Mouse (Mus musculus): ENCODE results near the gene Ppp1r21. TPM values are rescaled to one million over a fixed set of nuclear protein-coding genes. Genes with fewer than 3 reads are reported as not detected.

Gene Ppp1r21
- polyA plus RNA-seq, 1 experiment from 2014 or later, result 38.3 TPM

- peaks cover 6% of the 10 kb centered on the region; the same call in 1 of the 2 replicates for H3K36me3 ChIP-seq
- H3K27ac ChIP-seq, result 0 out of 2 replicates have a peak overlapping the region, but pooled peaks have one; percentile 92
- no peak for ATAC-seq (ENCODE audit: low FRiP score)
- H3K4me3 ChIP-seq, result peak overlapping the region; percentile 62
- 55% methylated on average over 6 of the region's 6 CpGs for WGBS
- H3K9ac ChIP-seq, result peak overlapping the region; percentile 83
- H3K9me3 ChIP-seq, result no peaks in the 10 kb centered on the region
- peaks cover 23% of the 10 kb centered on the region for H3K4me1 ChIP-seq (replicated peaks)
- no peaks in the 10 kb centered on the region for H3K27me3 ChIP-seq
- peak overlapping the region; percentile 75 for H3K4me2 ChIP-seq
These were observed 1.3 kb downstream of the Ppp1r21 start for GRCm38 (mm10) chr17:88531176-88531575.

DNA sequence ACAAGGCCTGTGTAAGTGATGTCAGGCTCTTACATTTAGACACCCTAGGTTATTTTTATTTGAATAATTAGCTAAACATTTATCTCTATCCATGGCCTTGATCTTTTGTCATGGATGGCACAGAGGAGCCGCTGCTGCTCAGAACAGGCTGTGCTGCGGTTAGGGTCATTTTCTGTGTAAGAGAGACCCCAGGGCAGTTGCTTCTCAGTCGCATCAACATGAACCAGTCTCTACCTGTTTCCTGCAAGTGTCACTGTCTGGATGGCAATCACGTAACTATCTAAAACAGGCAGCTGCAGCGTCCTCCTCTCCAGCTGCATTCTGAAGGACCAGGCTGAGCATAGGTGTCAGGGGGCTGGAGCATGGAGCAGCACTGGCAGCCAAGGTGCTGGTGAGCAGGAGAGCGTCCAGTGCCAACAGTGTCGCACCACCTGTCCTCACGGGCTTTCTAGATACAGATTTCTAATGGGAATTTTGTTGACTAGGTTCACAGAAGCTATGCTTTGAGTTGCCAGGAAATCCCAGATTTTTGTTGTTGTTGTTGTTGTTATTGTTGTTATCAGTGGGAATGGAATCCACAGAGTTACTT is 8.0 kb downstream of the Ppp1r21 start:
- H3K4me2 ChIP-seq, result no peak overlapping the region
- no peak overlapping the region for H3K4me3 ChIP-seq
- no peak for ATAC-seq (ENCODE audit: low FRiP score)
- no peaks in the 10 kb centered on the region for H3K9me3 ChIP-seq
- WGBS, result 93% methylated on average over 8 of the region's 8 CpGs
- no peak overlapping the region for H3K27ac ChIP-seq
- H3K4me1 ChIP-seq (replicated peaks), result peaks cover 15% of the 10 kb centered on the region
- H3K36me3 ChIP-seq, result peaks cover 7% of the 10 kb centered on the region
- no peaks in the 10 kb centered on the region for H3K27me3 ChIP-seq
- H3K9ac ChIP-seq, result no peak overlapping the region

- ATAC-seq (ENCODE audit: low FRiP score), result peak; percentile 65
- WGBS, result 26% methylated on average over 15 of the region's 15 CpGs
- Histone ChIP-seq H3K9me3 (no peaks in the 10 kb centered on the region), H3K4me2 (no peak overlapping the region), H3K4me3 (no peak overlapping the region), H3K27ac (no peak overlapping the region; the same call in 1 of the 2 replicates), H3K4me1 (replicated peaks) (peaks cover 12% of the 10 kb centered on the region; the same call in 1 of the 2 replicates), H3K9ac (no peak overlapping the region), H3K27me3 (no peaks in the 10 kb centered on the region), H3K36me3 (peaks cover 36% of the 10 kb centered on the region)
These were observed 13.0 kb downstream of the Ppp1r21 start for GRCm38 (mm10) chr17:88542771-88543416.

- no peak overlapping the region for H3K9ac ChIP-seq
- peaks cover 37% of the 10 kb centered on the region for H3K36me3 ChIP-seq
- H3K4me3 ChIP-seq, result no peak overlapping the region
- H3K27me3 ChIP-seq, result no peaks in the 10 kb centered on the region
- no peak overlapping the region; the same call in 1 of the 2 replicates for H3K27ac ChIP-seq
- no peak overlapping the region for H3K4me2 ChIP-seq
- peaks cover 11% of the 10 kb centered on the region; the same call in 1 of the 2 replicates for H3K4me1 ChIP-seq (replicated peaks)
- no peak for ATAC-seq (ENCODE audit: low FRiP score)
- WGBS, result 70% methylated on average over 3 of the region's 3 CpGs
- no peaks in the 10 kb centered on the region for H3K9me3 ChIP-seq
These were observed 13.5 kb downstream of the Ppp1r21 start for GRCm38 (mm10) chr17:88543417-88543782.

- ATAC-seq (ENCODE audit: low FRiP score), result no peak
- H3K4me2 ChIP-seq, result no peak overlapping the region
- peaks cover 47% of the 10 kb centered on the region for H3K36me3 ChIP-seq
- peaks cover 11% of the 10 kb centered on the region; the same call in 1 of the 2 replicates for H3K4me1 ChIP-seq (replicated peaks)
- WGBS, result 90% methylated on average over 15 of the region's 15 CpGs
- no peak overlapping the region for H3K4me3 ChIP-seq
- no peaks in the 10 kb centered on the region for H3K9me3 ChIP-seq
- no peak overlapping the region for H3K9ac ChIP-seq
- no peaks in the 10 kb centered on the region for H3K27me3 ChIP-seq
- H3K27ac ChIP-seq, result no peak overlapping the region
These were observed 15.4 kb downstream of the Ppp1r21 start for GRCm38 (mm10) chr17:88545217-88545784.

DNA sequence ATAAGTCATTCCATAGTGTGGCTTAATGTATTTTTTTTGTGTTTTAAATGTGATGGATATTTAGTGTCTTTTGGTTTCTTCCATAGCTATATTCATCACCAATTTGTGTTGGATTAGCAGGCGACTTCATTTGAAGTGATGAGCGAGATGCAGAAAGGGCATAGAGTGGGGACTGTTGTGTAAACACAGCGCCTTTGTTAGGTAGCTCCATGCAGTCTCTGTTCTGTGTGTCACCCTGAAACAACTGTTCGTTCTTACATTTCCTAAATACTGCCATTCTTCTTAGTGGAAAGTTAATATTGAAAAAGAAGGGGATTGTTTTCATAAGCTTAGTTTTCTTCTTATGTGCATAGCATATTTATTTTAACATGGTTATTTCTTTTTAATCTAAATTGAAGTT is 16.8 kb downstream of the Ppp1r21 start:
- H3K9me3 ChIP-seq, result no peaks in the 10 kb centered on the region
- no peak overlapping the region for H3K4me2 ChIP-seq
- H3K4me3 ChIP-seq, result no peak overlapping the region
- 80% methylated on average over 4 of the region's 4 CpGs for whole genome bisulfite sequencing
- H3K27ac ChIP-seq, result no peak overlapping the region
- H3K9ac ChIP-seq, result no peak overlapping the region
- H3K27me3 ChIP-seq, result no peaks in the 10 kb centered on the region
- ATAC-seq (ENCODE audit: low FRiP score), result no peak
- H3K36me3 ChIP-seq, result peaks cover 53% of the 10 kb centered on the region
- H3K4me1 ChIP-seq (replicated peaks), result peaks cover 11% of the 10 kb centered on the region

DNA sequence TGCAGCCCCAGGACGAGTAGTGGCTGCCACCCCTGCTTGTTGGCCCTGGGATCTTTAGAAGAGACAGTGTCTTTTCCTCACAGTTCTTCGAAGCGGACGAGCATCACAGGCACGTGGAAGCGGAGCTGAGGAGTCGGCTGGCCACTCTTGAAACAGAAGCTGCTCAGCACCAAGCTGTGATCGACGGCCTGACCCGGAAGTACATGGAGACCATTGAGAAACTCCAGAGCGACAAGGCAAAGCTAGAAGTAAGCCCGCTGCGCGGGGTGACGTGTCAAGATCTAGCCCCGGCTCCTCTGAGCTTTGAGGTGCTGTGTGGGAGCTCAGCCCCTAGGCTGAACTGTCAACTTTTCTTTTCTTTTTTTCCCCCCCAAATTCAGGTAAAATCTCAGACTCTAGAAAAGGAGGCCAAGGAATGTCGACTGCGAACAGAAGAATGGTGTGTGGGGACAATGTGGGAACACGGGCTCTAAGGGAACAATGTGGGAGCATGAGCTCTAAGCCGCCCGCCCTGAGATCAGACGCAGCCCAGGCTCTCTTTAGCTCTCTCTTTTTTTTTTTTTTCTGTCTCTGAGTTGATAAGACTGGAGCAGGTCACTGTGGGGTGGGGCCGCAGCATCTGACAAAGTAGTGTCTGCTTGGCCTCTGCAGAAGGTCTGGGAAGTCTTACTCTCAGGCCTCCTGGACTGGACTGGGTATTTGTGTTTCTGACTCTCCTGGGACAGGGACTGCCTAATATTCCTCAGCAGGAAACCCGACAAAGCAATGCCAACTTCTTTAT is 19.7 kb downstream of the Ppp1r21 start:
- Histone ChIP-seq H3K9ac (0 out of 2 replicates have a peak overlapping the region, but pooled peaks have one; percentile 19), H3K36me3 (peaks cover 52% of the 10 kb centered on the region), H3K4me3 (no peak overlapping the region), H3K9me3 (no peaks in the 10 kb centered on the region), H3K27me3 (no peaks in the 10 kb centered on the region), H3K4me2 (no peak overlapping the region), H3K4me1 (replicated peaks) (peaks cover 9% of the 10 kb centered on the region), H3K27ac (no peak overlapping the region)
- ATAC-seq (ENCODE audit: low FRiP score), result no peak
- WGBS, result 87% methylated on average over 24 of the region's 24 CpGs

- Histone ChIP-seq H3K4me2 (no peak overlapping the region), H3K9me3 (no peaks in the 10 kb centered on the region), H3K4me3 (no peak overlapping the region), H3K36me3 (peaks cover 54% of the 10 kb centered on the region), H3K27ac (no peak overlapping the region), H3K27me3 (no peaks in the 10 kb centered on the region), H3K4me1 (replicated peaks) (peaks cover 9% of the 10 kb centered on the region), H3K9ac (no peak overlapping the region)
- WGBS, result 74% methylated on average over 5 of the region's 5 CpGs
- no peak for ATAC-seq (ENCODE audit: low FRiP score)
These were observed 20.4 kb downstream of the Ppp1r21 start for GRCm38 (mm10) chr17:88550351-88550750.

DNA sequence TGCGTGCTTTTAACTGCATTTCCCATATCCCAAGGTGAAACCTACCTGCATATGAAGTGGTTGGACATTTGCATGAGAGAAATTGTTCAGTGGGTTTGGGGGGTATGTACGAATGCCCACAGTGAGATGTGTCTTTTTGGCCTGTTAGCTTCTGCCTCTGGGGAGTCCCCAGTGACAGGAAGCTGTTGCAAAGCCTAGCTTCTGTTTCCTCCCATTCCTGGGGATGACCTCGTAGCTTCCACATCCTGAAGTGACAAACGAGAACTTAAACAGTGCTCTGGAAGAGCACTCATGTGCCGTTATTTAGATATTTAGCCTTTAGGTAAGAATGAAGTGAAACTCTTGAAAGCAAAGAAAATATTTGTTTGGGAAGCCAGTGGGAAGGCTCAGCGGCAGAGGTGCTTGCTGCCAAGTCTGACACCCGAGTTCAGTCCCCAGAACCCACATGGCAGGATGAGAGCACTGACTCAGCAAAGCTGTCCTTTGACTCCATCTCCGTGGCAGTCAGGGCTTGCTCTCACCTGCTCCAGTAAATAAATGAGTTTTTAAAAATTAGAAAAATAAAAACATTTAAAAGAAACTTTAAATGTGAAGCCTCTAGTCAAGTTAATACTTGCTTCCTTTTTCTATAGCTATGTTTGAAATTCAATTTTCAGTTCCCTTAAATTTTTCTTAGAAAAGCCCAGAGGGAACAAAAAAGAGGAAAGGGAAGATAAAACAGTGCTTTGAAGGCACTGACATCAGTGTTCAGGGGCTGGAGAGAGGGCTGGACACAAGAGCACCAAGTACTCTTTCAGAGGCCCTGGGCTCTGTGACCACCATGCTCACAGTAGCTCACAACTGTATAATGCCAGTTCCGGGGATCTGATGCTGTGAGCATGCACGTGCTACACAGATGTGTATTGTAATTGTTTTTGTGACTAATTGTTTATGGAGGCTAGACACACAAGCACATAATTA is 21.3 kb downstream of the Ppp1r21 start:
- no peak overlapping the region for H3K4me3 ChIP-seq
- no peaks in the 10 kb centered on the region for H3K9me3 ChIP-seq
- H3K4me2 ChIP-seq, result no peak overlapping the region
- no peak overlapping the region for H3K27ac ChIP-seq
- no peak overlapping the region for H3K9ac ChIP-seq
- 69% methylated on average over 10 of the region's 10 CpGs for WGBS
- H3K36me3 ChIP-seq, result peaks cover 54% of the 10 kb centered on the region
- no peaks in the 10 kb centered on the region for H3K27me3 ChIP-seq
- H3K4me1 ChIP-seq (replicated peaks), result peaks cover 9% of the 10 kb centered on the region
- ATAC-seq (ENCODE audit: low FRiP score), result no peak

GRCm38 (mm10) chr17:88552556-88552955 is 22.6 kb downstream of the Ppp1r21 start:
- Histone ChIP-seq H3K9me3 (no peaks in the 10 kb centered on the region), H3K9ac (no peak overlapping the region), H3K4me1 (replicated peaks) (peaks cover 9% of the 10 kb centered on the region), H3K27me3 (no peaks in the 10 kb centered on the region), H3K4me2 (no peak overlapping the region), H3K36me3 (peaks cover 61% of the 10 kb centered on the region), H3K4me3 (no peak overlapping the region), H3K27ac (no peak overlapping the region)
- ATAC-seq (ENCODE audit: low FRiP score), result no peak
- 26% methylated on average over 6 of the region's 6 CpGs for WGBS

DNA sequence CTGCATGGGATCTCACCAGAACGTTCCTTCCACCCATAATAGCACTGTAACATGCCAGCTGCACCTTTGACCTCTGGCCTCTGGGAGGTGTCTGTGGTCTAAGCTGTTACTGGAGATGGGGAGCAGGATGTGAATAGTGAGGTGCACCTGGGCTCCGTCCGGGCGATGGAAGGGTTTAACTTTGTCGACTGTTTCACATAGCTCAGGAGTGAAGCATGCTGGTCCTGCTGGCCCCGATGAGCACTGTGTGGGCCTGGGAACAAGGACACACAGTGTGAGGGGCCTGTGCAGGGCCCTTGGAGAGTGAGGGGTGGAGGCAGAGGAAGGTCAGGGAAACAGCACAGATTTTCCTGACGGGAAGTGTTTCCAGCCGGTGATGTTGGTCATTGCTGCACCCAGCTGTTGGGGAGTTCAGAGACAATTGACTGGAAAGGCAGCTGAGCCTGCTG is 23.1 kb downstream of the Ppp1r21 start:
- no peak for ATAC-seq (ENCODE audit: low FRiP score)
- Histone ChIP-seq H3K9ac (no peak overlapping the region), H3K9me3 (no peaks in the 10 kb centered on the region), H3K4me2 (no peak overlapping the region), H3K36me3 (peaks cover 57% of the 10 kb centered on the region), H3K4me1 (replicated peaks) (peaks cover 9% of the 10 kb centered on the region), H3K4me3 (no peak overlapping the region), H3K27me3 (no peaks in the 10 kb centered on the region), H3K27ac (no peak overlapping the region)
- WGBS, result 57% methylated on average over 8 of the region's 8 CpGs
